Mouse (Mus musculus): ENCODE results near the gene Fcrl6.

DNA sequence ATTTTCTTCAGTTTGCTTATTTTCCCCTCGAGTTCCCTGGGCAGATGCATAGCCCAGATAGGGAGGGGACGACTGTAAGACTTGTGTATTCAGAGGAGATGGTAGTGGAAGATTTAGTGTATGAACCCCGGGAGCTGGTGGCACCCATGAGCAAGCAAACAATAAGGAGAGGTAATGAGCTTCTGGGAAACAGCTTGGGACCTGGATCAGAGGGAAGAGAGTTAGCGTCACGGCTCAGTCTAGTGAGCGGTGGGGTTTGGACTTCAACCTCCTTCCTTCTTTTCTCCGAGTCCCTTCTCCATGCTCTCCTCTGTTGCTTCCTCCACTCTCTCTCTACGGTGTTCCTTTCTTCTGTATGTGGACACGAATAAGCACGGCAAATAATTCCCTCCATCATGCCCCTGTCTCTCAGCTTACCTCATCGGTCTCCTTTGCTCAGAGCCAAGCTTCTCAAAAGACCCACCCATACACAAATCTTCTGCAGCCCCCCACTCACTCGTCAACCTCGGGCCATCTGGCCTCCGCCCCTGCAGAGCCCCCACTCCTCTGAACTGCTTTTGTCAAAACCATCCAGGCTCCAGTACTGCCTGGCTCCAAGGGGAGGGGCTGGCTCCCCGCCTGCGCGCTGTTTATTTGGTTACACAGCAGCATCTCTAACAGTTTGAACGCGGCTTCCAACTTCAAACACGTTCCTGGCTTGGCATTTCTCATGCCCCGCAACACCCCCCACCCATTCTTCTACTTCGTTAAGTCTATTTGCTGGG, 14.4 kb upstream of the Fcrl6 start:
- no peak for TF ChIP-seq CTCF (IDR thresholded peaks at IDR 0.05; ENCODE audit: borderline replicate concordance, insufficient read depth, low read depth, low read length)
- no peak for TF ChIP-seq POLR2A (IDR thresholded peaks at IDR 0.05; ENCODE audit: borderline replicate concordance, insufficient read depth, low read length)

All from cerebellum, adult 2 months (tissue).